In the genomic region with DNA sequence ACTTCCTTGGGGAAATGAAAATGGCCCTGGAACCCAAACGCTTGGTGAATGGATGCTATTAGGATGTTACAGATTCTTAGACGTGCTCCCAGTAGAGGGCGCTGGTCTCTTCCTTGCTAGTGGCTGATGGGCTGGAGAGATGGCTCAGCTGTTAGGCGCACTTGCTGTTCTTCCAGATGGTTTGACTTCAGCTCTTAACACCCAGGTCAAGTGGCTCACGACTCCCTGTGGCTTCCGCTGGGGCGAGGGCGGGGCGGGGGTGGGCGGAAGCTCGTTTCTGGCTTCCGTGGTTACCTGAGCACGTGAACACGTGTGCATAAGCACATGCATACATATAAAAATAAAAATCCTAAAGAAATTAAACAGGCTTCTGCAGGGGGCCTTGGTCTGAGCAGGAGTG, we compare ENCODE assay signal across 8 mouse cellular contexts. TPM values are rescaled to one million over a fixed set of nuclear protein-coding genes. Genes with fewer than 3 reads are reported as not detected.
DNase-seq lines count a peak whose midpoint lies in the region; ATAC-seq and TF ChIP-seq lines count a peak whose summit lies in the region.

No protein-coding gene starts in this region.

- no peak for ATAC-seq in limb, embryonic 14.5 days (ENCODE audit: low FRiP score, low read depth)
- no peak for ATAC-seq in midbrain, postnatal 0 days (ENCODE audit: low FRiP score)
- no peak for ATAC-seq in stomach, embryonic 15.5 days (ENCODE audit: insufficient read depth, low FRiP score, low read depth)

- DNase-seq in urinary bladder, postnatal 14 days (ENCODE audit: low spot score) = peak; percentile 83
- DNase-seq in urinary bladder, adult 2 months (ENCODE audit: low spot score) = no peak
- DNase-seq in embryo, embryonic 11.5 days (ENCODE audit: low read depth, low spot score) = peak; percentile 46
- DNase-seq in heart, adult 18-20 months = peak; percentile 82 to 87
- DNase-seq in kidney, adult 11 months = peak; percentile 58
- DNase-seq in limb, embryonic 14.5 days (ENCODE audit: low spot score) = peak; percentile 64
- peak; percentile 77 for DNase-seq in midbrain, postnatal 0 days (ENCODE audit: low spot score)

- no peaks in the 10 kb centered on the region for H3K4me1 ChIP-seq in limb, embryonic 14.5 days (ENCODE audit: control insufficient read depth, insufficient read depth, low read length)
- H3K4me1 ChIP-seq in midbrain, postnatal 0 days (ENCODE audit: insufficient read depth, low read length) = 0 out of 2 replicates have a peak, but pooled peaks cover 3% of the 10 kb centered on the region
- H3K4me1 ChIP-seq in stomach, embryonic 15.5 days = no peaks in the 10 kb centered on the region

- peak; percentile 72 for TF ChIP-seq CTCF in midbrain, postnatal 0 days (IDR thresholded peaks at IDR 0.05)

- H3K4me3 ChIP-seq in limb, embryonic 14.5 days (replicated peaks; ENCODE audit: low read length) = no peak overlapping the region
- no peak overlapping the region for H3K4me3 ChIP-seq in midbrain, postnatal 0 days (ENCODE audit: low read depth, low read length)
- no peak overlapping the region for H3K4me3 ChIP-seq in stomach, embryonic 15.5 days (replicated peaks)

- no peaks in the 10 kb centered on the region for H3K36me3 ChIP-seq in limb, embryonic 14.5 days (ENCODE audit: control insufficient read depth, insufficient read depth, low read length)
- H3K36me3 ChIP-seq in midbrain, postnatal 0 days (ENCODE audit: insufficient read depth, low read length) = no peaks in the 10 kb centered on the region
- H3K36me3 ChIP-seq in stomach, embryonic 15.5 days = no peaks in the 10 kb centered on the region

- H3K9me3 ChIP-seq in limb, embryonic 14.5 days (ENCODE audit: control insufficient read depth, low read length) = no peaks in the 10 kb centered on the region
- no peaks in the 10 kb centered on the region for H3K9me3 ChIP-seq in midbrain, postnatal 0 days (ENCODE audit: low read length)
- H3K9me3 ChIP-seq in stomach, embryonic 15.5 days = no peaks in the 10 kb centered on the region

- H3K27ac ChIP-seq in limb, embryonic 14.5 days (replicated peaks; ENCODE audit: low read depth, low read length) = no peak overlapping the region
- H3K27ac ChIP-seq in midbrain, postnatal 0 days (ENCODE audit: low read depth, low read length) = no peak overlapping the region
- no peak overlapping the region for H3K27ac ChIP-seq in stomach, embryonic 15.5 days

- H3K27me3 ChIP-seq in limb, embryonic 14.5 days (ENCODE audit: control insufficient read depth, insufficient read depth, low read length) = no peaks in the 10 kb centered on the region
- H3K27me3 ChIP-seq in midbrain, postnatal 0 days (ENCODE audit: insufficient read depth, low read length) = no peaks in the 10 kb centered on the region
- no peaks in the 10 kb centered on the region for H3K27me3 ChIP-seq in stomach, embryonic 15.5 days (replicated peaks)

- 30% methylated on average over 14 of the region's 14 CpGs for WGBS in limb, embryonic 14.5 days
- WGBS in midbrain, postnatal 0 days = 32% methylated on average over 14 of the region's 14 CpGs
- WGBS in stomach, embryonic 15.5 days = 19% methylated on average over 14 of the region's 14 CpGs

- no peak for TF ChIP-seq POLR2A in limb, embryonic 14.5 days (IDR thresholded peaks at IDR 0.05; ENCODE audit: borderline replicate concordance, extremely low read depth, insufficient read depth, insufficient read length)

- no peak overlapping the region for H3K4me2 ChIP-seq in limb, embryonic 14.5 days (replicated peaks; ENCODE audit: low read depth, low read length, severe bottlenecking)
- H3K4me2 ChIP-seq in midbrain, postnatal 0 days (ENCODE audit: low read depth, low read length, poor library complexity, severe bottlenecking) = 0 out of 2 replicates have a peak overlapping the region, but pooled peaks have one; percentile 9
- H3K4me2 ChIP-seq in stomach, embryonic 15.5 days = peak overlapping the region; percentile 20; the same call in 1 of the 2 replicates

- no peak overlapping the region for H3K9ac ChIP-seq in limb, embryonic 14.5 days (ENCODE audit: low read depth, low read length, severe bottlenecking)
- no peak overlapping the region for H3K9ac ChIP-seq in midbrain, postnatal 0 days (replicated peaks; ENCODE audit: low read length, poor library complexity, severe bottlenecking)
- no peak overlapping the region for H3K9ac ChIP-seq in stomach, embryonic 15.5 days

RNA-seq across cellular contexts. Expression of gene Ackr2, which starts 17.3 kb away (rescaled TPM):
- polyA plus RNA-seq in urinary bladder, adult 2 months (2012; rRNA removed) = 5.0 and 8.7 TPM in 2 replicates
- total RNA-seq in heart, adult 18-20 months (2021) = 1 to 10 TPM; 1.2 to 1.4 TPM
- polyA plus RNA-seq in limb, embryonic 14.5 days (2012; rRNA removed) = 0.25 and 0.32 TPM in 2 replicates
- polyA plus RNA-seq in limb, embryonic 14.5 days (2014; fragmentation: Nextera tagmentation; extraction: Ambion mirVana) = 0.26 and 0.40 TPM in 2 replicates
- 1.7 and 3.0 TPM in 2 replicates for total RNA-seq in midbrain, postnatal 0 days (2014; rRNA removed)
- 0.78 and 0.96 TPM in 2 replicates for polyA plus RNA-seq in midbrain, postnatal 0 days (2015; fragmentation: Nextera tagmentation; extraction: Ambion mirVana)
- polyA plus RNA-seq in stomach, embryonic 15.5 days (2015; fragmentation: Nextera tagmentation; extraction: Ambion mirVana) = 0.45 and 0.48 TPM in 2 replicates

RNA-seq across cellular contexts. Expression of gene Higd1a, which starts 22.7 kb away (rescaled TPM):
- polyA plus RNA-seq in urinary bladder, adult 2 months (2012; rRNA removed) = 55.1 and 55.2 TPM in 2 replicates
- total RNA-seq in heart, adult 18-20 months (2021) = 100 to 1,000 TPM; 202 to 214 TPM
- polyA plus RNA-seq in limb, embryonic 14.5 days (2012; rRNA removed) = 50.6 and 71.0 TPM in 2 replicates
- 213 and 235 TPM in 2 replicates for polyA plus RNA-seq in limb, embryonic 14.5 days (2014; fragmentation: Nextera tagmentation; extraction: Ambion mirVana)
- 30.6 and 42.8 TPM in 2 replicates for total RNA-seq in midbrain, postnatal 0 days (2014; rRNA removed)
- polyA plus RNA-seq in midbrain, postnatal 0 days (2015; fragmentation: Nextera tagmentation; extraction: Ambion mirVana) = 179 and 182 TPM in 2 replicates
- 241 and 244 TPM in 2 replicates for polyA plus RNA-seq in stomach, embryonic 15.5 days (2015; fragmentation: Nextera tagmentation; extraction: Ambion mirVana)

RNA-seq across cellular contexts. Expression of gene Cyp8b1, which starts 35.3 kb away (rescaled TPM):
- polyA plus RNA-seq in urinary bladder, adult 2 months (2012; rRNA removed) = 0.13 and 0.14 TPM in 2 replicates
- not detected for total RNA-seq in heart, adult 18-20 months (2021)
- not detected in 2 replicates for polyA plus RNA-seq in limb, embryonic 14.5 days (2012; rRNA removed)
- not detected in 2 replicates for polyA plus RNA-seq in limb, embryonic 14.5 days (2014; fragmentation: Nextera tagmentation; extraction: Ambion mirVana)
- not detected in 2 replicates for total RNA-seq in midbrain, postnatal 0 days (2014; rRNA removed)
- not detected in 2 replicates for polyA plus RNA-seq in midbrain, postnatal 0 days (2015; fragmentation: Nextera tagmentation; extraction: Ambion mirVana)
- 0.15 and 0.35 TPM in 2 replicates for polyA plus RNA-seq in stomach, embryonic 15.5 days (2015; fragmentation: Nextera tagmentation; extraction: Ambion mirVana)

RNA-seq across cellular contexts. Expression of gene Ccdc13, which starts 41.6 kb away (rescaled TPM):
- polyA plus RNA-seq in urinary bladder, adult 2 months (2012; rRNA removed) = 0.62 and 1.3 TPM in 2 replicates
- under 1 TPM in 1 of 2 experiments, not detected in 1; 0.36 TPM for total RNA-seq in heart, adult 18-20 months (2021)
- polyA plus RNA-seq in limb, embryonic 14.5 days (2012; rRNA removed) = 0.58 and 0.79 TPM in 2 replicates
- 0.47 and 0.59 TPM in 2 replicates for polyA plus RNA-seq in limb, embryonic 14.5 days (2014; fragmentation: Nextera tagmentation; extraction: Ambion mirVana)
- 2.8 and 3.0 TPM in 2 replicates for total RNA-seq in midbrain, postnatal 0 days (2014; rRNA removed)
- polyA plus RNA-seq in midbrain, postnatal 0 days (2015; fragmentation: Nextera tagmentation; extraction: Ambion mirVana) = 4.1 and 4.8 TPM in 2 replicates
- 0.46 and 0.77 TPM in 2 replicates for polyA plus RNA-seq in stomach, embryonic 15.5 days (2015; fragmentation: Nextera tagmentation; extraction: Ambion mirVana)
